Mouse (Mus musculus) intestine, embryonic 16.5 days (tissue): Measurements from ENCODE around the gene Ptov1. TPM values are rescaled to one million over a fixed set of nuclear protein-coding genes. Genes with fewer than 3 reads are reported as not detected.

Source experiments
- ATAC-seq: fragments of 200-750 bp; cut with Nextera tagmentation; 2 replicates; pipeline ENCODE4 v1.8.0; 2017; ENCODE audit warnings: moderate TSS enrichment, moderate library complexity
- H3K27ac ChIP-seq: fragments of 300-500 bp; sonication (generic); 2 replicates; pipeline ENCODE4 v1.5.1; 2014; ENCODE audit warnings: mild to moderate bottlenecking, low read length
- H3K27me3 ChIP-seq: fragments of 300-500 bp; sonication (generic); replicated peaks from 2 replicates; pipeline ENCODE4 v1.6.1; 2014; ENCODE audit warnings: low read length, control low read depth, mixed read lengths; ENCODE audit not compliant: control insufficient read depth, insufficient read depth
- H3K36me3 ChIP-seq: fragments of 300-500 bp; sonication (generic); 2 replicates; pipeline ENCODE4 v1.6.1; 2014; ENCODE audit warnings: low read length, control low read depth; ENCODE audit not compliant: control insufficient read depth, insufficient read depth
- H3K4me1 ChIP-seq: fragments of 300-500 bp; sonication (generic); 2 replicates; pipeline ENCODE4 v1.6.1; 2014; ENCODE audit warnings: low read length, control low read depth, mixed read lengths; ENCODE audit not compliant: control insufficient read depth, insufficient read depth
- H3K4me2 ChIP-seq: fragments of 300-500 bp; sonication (generic); 2 replicates; pipeline ENCODE4 v1.6.1; 2014; ENCODE audit warnings: low read depth, low read length, control low read depth
- H3K4me3 ChIP-seq: fragments of 300-500 bp; sonication (generic); 2 replicates; pipeline ENCODE4 v1.5.1; 2014; ENCODE audit warnings: mild to moderate bottlenecking, low read length
- H3K9ac ChIP-seq: fragments of 300-500 bp; sonication (generic); 2 replicates; pipeline ENCODE4 v1.6.1; 2014; ENCODE audit warnings: low read depth, low read length
- H3K9me3 ChIP-seq: fragments of 300-500 bp; sonication (generic); 2 replicates; pipeline ENCODE4 v1.6.1; 2016; ENCODE audit warnings: low read length, control low read depth; ENCODE audit not compliant: control insufficient read depth
- WGBS: fragments of 180-500 bp; shearing (Covaris S2); extraction: QIAGEN DNeasy Blood & Tissue Kit; methylation state at CpG from one replicate; pipeline ENCODE4 v1.1.7; 2014; 5-methylcytosine and 5-hydroxymethylcytosine counted together
- polyA plus RNA-seq: library from polyadenylated mRNA; unstranded; fragments of >200 nt; fragmentation: Nextera tagmentation; extraction: Ambion mirVana; gene quantifications from 2 replicates; pipeline ENCODE4 v1.2.1, GENCODE M21; 2015

The Ptov1 gene
- polyA plus RNA-seq: 71.8 and 159 TPM in 2 replicates

DNA sequence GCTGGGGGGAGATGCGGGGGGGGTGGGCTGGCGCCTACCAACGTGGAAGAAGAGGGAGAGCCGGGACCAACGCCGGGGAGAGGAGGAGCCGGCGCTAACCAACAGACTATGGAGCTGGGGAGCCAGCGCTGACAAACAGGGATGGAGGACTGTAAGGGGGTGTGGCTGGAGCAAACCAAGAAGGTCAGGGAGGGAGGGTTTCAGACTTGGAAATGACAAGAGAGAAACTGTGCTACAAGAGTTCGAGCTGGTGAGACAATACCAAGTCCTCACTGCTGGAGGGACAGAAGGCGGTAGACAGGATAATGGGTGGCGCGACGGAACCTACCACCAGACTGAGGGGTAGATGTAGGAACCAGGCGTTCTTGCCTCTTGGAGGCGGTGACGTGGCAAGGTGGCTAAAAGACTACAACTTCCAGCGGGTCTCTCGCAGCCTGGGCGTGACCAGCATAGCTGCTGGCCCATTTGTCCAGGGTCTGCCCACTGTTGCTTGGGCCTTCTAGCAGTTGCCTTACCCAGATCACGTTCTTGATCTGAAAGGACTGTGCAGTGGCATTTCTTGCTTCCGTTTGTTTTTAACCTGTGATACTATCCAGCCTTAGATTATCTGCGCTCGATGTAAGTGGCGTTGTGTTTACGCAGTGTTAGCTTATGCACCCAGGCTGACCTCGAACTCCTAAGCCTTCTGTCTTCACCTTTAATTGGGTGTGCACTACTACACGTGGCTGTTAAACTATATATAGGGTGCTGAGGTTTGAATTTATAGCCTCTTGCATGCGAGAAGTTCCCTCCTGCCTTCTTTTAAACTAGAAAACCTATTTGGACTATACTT is at the start of gene Ptov1:
Gene Ptov1, minus strand, starts transcription at position 92 of the 832 bp plus-strand sequence.
- Histone ChIP-seq H3K4me2 (peak within 1 kb of the TSS; percentile 85), H3K9me3 (no peaks in the 10 kb centered on the region), H3K9ac (peak within 1 kb of the TSS; percentile 100), H3K36me3 (peaks cover 4% of the 10 kb centered on the region; the same call in 1 of the 2 replicates), H3K4me1 (peaks cover 40% of the 10 kb centered on the region), H3K27ac (peak within 1 kb of the TSS; percentile 100), H3K4me3 (peak within 1 kb of the TSS; percentile 92), H3K27me3 (no peaks in the 10 kb centered on the region)
- WGBS: 3% methylated on average over 29 of the region's 29 CpGs
- peak; percentile 89 for ATAC-seq

GRCm38 (mm10) chr7:44919127-44919526 is 49.5 kb upstream of the Ptov1 start:
- 88% methylated on average over 5 of the region's 5 CpGs for WGBS
- no peaks in the 10 kb centered on the region for H3K9me3 ChIP-seq
- peaks cover 6% of the 10 kb centered on the region; the same call in 1 of the 2 replicates for H3K36me3 ChIP-seq
- no peak overlapping the region for H3K4me3 ChIP-seq
- no peak overlapping the region for H3K27ac ChIP-seq
- no peak for ATAC-seq
- no peak overlapping the region for H3K4me2 ChIP-seq
- H3K9ac ChIP-seq: no peak overlapping the region
- H3K4me1 ChIP-seq: peaks cover 7% of the 10 kb centered on the region; the same call in 1 of the 2 replicates
- no peaks in the 10 kb centered on the region for H3K27me3 ChIP-seq

GRCm38 (mm10) chr7:44918219-44918618 is 48.6 kb upstream of the Ptov1 start:
- 72% methylated on average over 3 of the region's 3 CpGs for WGBS
- Histone ChIP-seq H3K4me1 (peaks cover 7% of the 10 kb centered on the region; the same call in 1 of the 2 replicates), H3K27me3 (no peaks in the 10 kb centered on the region), H3K36me3 (peaks cover 6% of the 10 kb centered on the region; the same call in 1 of the 2 replicates), H3K9ac (no peak overlapping the region), H3K9me3 (no peaks in the 10 kb centered on the region), H3K27ac (no peak overlapping the region), H3K4me3 (no peak overlapping the region), H3K4me2 (no peak overlapping the region)
- no peak for ATAC-seq

- peak; percentile 38; the same call in 1 of the 2 replicates for ATAC-seq
Measured at GRCm38 (mm10) chr7:44916881-44917280, 47.3 kb upstream of the Ptov1 start.

DNA sequence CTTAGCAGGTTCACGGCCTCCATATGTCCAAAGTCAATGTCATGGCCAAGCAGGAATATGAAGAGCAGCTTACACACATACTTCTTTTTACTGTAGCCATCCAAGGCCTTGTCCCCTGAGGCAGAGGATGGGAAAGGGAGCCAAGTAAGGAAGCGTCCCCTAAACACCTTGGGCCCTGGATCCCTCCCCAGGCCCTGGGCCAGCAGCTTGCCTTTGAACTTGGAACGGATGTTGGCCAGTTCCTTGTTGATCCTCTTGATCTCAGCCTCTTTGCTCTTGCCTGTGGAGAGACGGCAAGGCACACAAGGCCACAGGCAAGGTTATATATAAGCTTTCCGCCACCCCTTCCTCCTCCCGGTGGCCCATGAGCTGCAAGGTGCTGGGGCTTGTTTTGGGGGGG is 46.6 kb upstream of the Ptov1 start:
- no peak overlapping the region for H3K27ac ChIP-seq
- WGBS: 90% methylated on average over 6 of the region's 6 CpGs
- H3K9ac ChIP-seq: no peak overlapping the region
- peaks cover 7% of the 10 kb centered on the region; the same call in 1 of the 2 replicates for H3K4me1 ChIP-seq
- no peaks in the 10 kb centered on the region for H3K27me3 ChIP-seq
- H3K4me2 ChIP-seq: no peak overlapping the region
- no peak overlapping the region for H3K4me3 ChIP-seq
- H3K36me3 ChIP-seq: peaks cover 6% of the 10 kb centered on the region; the same call in 1 of the 2 replicates
- H3K9me3 ChIP-seq: no peaks in the 10 kb centered on the region
- no peak for ATAC-seq

More at GRCm38 (mm10) chr7:44916881-44917280, 47.3 kb upstream of the Ptov1 start:
- Histone ChIP-seq H3K4me3 (no peak overlapping the region), H3K4me2 (no peak overlapping the region), H3K36me3 (peaks cover 6% of the 10 kb centered on the region; the same call in 1 of the 2 replicates), H3K9me3 (no peaks in the 10 kb centered on the region), H3K27ac (no peak overlapping the region), H3K27me3 (no peaks in the 10 kb centered on the region), H3K4me1 (peaks cover 7% of the 10 kb centered on the region; the same call in 1 of the 2 replicates), H3K9ac (no peak overlapping the region)
- WGBS: 89% methylated on average over 4 of the region's 4 CpGs

DNA sequence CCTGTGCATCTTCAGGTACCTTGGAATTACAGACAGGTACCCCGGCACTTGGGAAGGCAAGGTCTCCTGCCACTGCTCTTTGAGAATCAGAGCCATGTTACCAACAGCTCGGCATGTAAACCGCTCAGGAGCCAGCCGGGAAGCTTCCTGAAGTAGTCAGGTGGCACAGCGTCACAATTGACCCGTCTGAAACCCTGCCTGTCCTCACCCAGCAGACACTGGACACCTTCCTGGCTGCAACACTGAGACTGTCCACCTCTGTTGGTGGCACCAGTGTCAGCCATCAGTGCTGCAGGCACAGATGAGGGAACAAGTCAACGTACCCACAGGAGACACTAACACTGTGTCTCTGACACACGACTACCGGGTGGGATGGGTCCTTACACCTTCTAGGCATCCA is 45.7 kb upstream of the Ptov1 start:
- H3K4me3 ChIP-seq: no peak overlapping the region
- no peaks in the 10 kb centered on the region for H3K9me3 ChIP-seq
- no peak for ATAC-seq
- no peak overlapping the region for H3K27ac ChIP-seq
- H3K4me1 ChIP-seq: peaks cover 7% of the 10 kb centered on the region; the same call in 1 of the 2 replicates
- H3K9ac ChIP-seq: no peak overlapping the region
- H3K27me3 ChIP-seq: no peaks in the 10 kb centered on the region
- H3K4me2 ChIP-seq: no peak overlapping the region
- WGBS: 91% methylated on average over 9 of the region's 9 CpGs
- peaks cover 6% of the 10 kb centered on the region; the same call in 1 of the 2 replicates for H3K36me3 ChIP-seq

- 92% methylated on average over 2 of the region's 2 CpGs for WGBS
- Histone ChIP-seq H3K9ac (no peak overlapping the region), H3K27me3 (no peaks in the 10 kb centered on the region), H3K9me3 (no peaks in the 10 kb centered on the region), H3K27ac (no peak overlapping the region), H3K36me3 (peaks cover 9% of the 10 kb centered on the region), H3K4me1 (peaks cover 7% of the 10 kb centered on the region; the same call in 1 of the 2 replicates), H3K4me2 (no peak overlapping the region), H3K4me3 (no peak overlapping the region)
- no peak for ATAC-seq
Measured at GRCm38 (mm10) chr7:44914396-44914795, 44.8 kb upstream of the Ptov1 start.

DNA sequence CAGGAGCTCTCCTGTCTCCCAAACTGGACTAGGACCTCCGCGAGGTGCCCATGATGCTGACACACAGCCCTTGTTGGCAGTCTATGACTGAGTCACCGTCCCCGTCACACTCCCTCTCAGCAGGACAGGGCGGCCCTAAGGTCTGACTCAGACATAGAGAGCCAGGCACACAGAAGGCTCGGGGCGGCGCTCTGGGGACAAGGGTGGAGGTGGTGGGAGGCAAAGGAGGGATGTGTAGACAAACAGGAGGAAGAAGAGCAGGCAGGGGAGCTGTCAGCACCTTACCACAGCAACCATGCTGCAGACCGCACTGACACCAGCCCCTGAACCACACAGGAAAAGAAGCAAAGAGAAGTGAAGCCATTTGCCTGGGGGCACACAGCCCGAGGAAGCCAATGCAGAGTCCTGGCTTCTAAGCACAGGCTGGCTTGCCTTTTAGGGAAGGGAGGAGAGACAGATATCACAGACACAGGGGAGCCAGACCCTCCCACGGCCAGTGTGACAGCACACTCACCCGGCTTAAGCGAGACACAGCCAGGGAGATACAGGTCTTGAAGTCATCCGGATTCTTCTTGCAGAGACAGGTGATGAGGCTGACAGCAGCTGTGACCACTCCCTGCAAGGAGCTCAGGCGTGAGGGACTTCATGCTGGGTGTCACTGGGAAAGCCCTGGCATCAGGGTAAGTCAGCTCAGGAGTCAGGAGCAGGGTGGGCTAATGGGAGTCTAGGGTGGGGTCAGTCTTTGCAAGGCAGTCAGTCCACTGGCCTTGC is 39.3 kb upstream of the Ptov1 start:
- no peaks in the 10 kb centered on the region for H3K27me3 ChIP-seq
- H3K9me3 ChIP-seq: no peaks in the 10 kb centered on the region
- peaks cover 42% of the 10 kb centered on the region for H3K36me3 ChIP-seq
- no peak overlapping the region for H3K27ac ChIP-seq
- no peak for ATAC-seq
- H3K4me3 ChIP-seq: no peak overlapping the region
- no peak overlapping the region for H3K4me2 ChIP-seq
- H3K4me1 ChIP-seq: no peaks in the 10 kb centered on the region
- 90% methylated on average over 15 of the region's 15 CpGs for WGBS
- no peak overlapping the region for H3K9ac ChIP-seq

- H3K4me2 ChIP-seq: no peak overlapping the region
- ATAC-seq: no peak
- H3K9me3 ChIP-seq: no peaks in the 10 kb centered on the region
- WGBS: 91% methylated on average over 20 of the region's 20 CpGs
- peaks cover 12% of the 10 kb centered on the region for H3K4me1 ChIP-seq
- H3K4me3 ChIP-seq: no peak overlapping the region
- H3K27ac ChIP-seq: no peak overlapping the region
- peaks cover 49% of the 10 kb centered on the region for H3K36me3 ChIP-seq
- H3K9ac ChIP-seq: no peak overlapping the region
- H3K27me3 ChIP-seq: no peaks in the 10 kb centered on the region
Measured at GRCm38 (mm10) chr7:44905430-44905829, 35.8 kb upstream of the Ptov1 start.
